Mouse (Mus musculus): ENCODE data around the gene Lars2.

The Lars2 gene

GRCm38 (mm10) chr9:123394856-123395255 is 28.1 kb downstream of the Lars2 start:
- peak; percentile 70 for DNase-seq

- DNase-seq: peak; percentile 56
Measured at GRCm38 (mm10) chr9:123397701-123398100, 31.0 kb downstream of the Lars2 start.

GRCm38 (mm10) chr9:123402215-123402614 is 35.5 kb downstream of the Lars2 start:
- DNase-seq: no peak

GRCm38 (mm10) chr9:123403031-123403430 is 36.3 kb downstream of the Lars2 start:
- DNase-seq: no peak

GRCm38 (mm10) chr9:123405231-123405630 is 38.5 kb downstream of the Lars2 start:
- DNase-seq: peak; percentile 64

- DNase-seq: peak; percentile 80
Measured at GRCm38 (mm10) chr9:123408771-123409170, 42.0 kb downstream of the Lars2 start.

- DNase-seq: peak; percentile 79
Measured at GRCm38 (mm10) chr9:123429863-123430262, 63.1 kb downstream of the Lars2 start.

- peak; percentile 82 for DNase-seq
Measured at GRCm38 (mm10) chr9:123430973-123431372, 64.2 kb downstream of the Lars2 start.

GRCm38 (mm10) chr9:123438223-123438622 is 71.5 kb downstream of the Lars2 start:
- DNase-seq: peak; percentile 63

GRCm38 (mm10) chr9:123440230-123441058 is 73.7 kb downstream of the Lars2 start:
- peak; percentile 92 for DNase-seq

- DNase-seq: peak; percentile 79
Measured at GRCm38 (mm10) chr9:123447101-123447500, 80.4 kb downstream of the Lars2 start.

- DNase-seq: peak; percentile 52
Measured at GRCm38 (mm10) chr9:123448594-123448993, 81.9 kb downstream of the Lars2 start.

GRCm38 (mm10) chr9:123450174-123450573 is 83.4 kb downstream of the Lars2 start:
- no peak for DNase-seq

GRCm38 (mm10) chr9:123451772-123452171 is 85.0 kb downstream of the Lars2 start:
- no peak for DNase-seq

- peak; percentile 92 for DNase-seq
Measured at GRCm38 (mm10) chr9:123456634-123457602, 90.2 kb downstream of the Lars2 start.

GRCm38 (mm10) chr9:123457603-123458002 is 90.9 kb downstream of the Lars2 start:
- DNase-seq: no peak

GRCm38 (mm10) chr9:123467141-123467620 is 100.5 kb downstream of the Lars2 start:
- peak; percentile 97 for DNase-seq

GRCm38 (mm10) chr9:123468406-123469085 is 101.8 kb downstream of the Lars2 start:
- DNase-seq: no peak

GRCm38 (mm10) chr9:123469087-123469486 is 102.4 kb downstream of the Lars2 start:
- DNase-seq: peak; percentile 93

GRCm38 (mm10) chr9:123473377-123473776 is 106.7 kb downstream of the Lars2 start:
- no peak for DNase-seq

GRCm38 (mm10) chr9:123475569-123475968 is 108.8 kb downstream of the Lars2 start:
- DNase-seq: peak; percentile 93

- DNase-seq: peak; percentile 97
Measured at GRCm38 (mm10) chr9:123478031-123478585, 111.4 kb downstream of the Lars2 start.
